Mouse (Mus musculus): Measurements from ENCODE around the gene Heca.

- no peak for TF ChIP-seq POLR2A (IDR thresholded peaks at IDR 0.05; ENCODE audit: low read depth, low read length)
- no peak for TF ChIP-seq CTCF (IDR thresholded peaks at IDR 0.05; ENCODE audit: extremely low read depth, insufficient read depth, insufficient read length, insufficient replicate concordance)
Measured at GRCm38 (mm10) chr10:17880038-17880437, 67.8 kb downstream of the Heca start.

Measured in spleen, adult 2 months (tissue).